Mouse (Mus musculus): ENCODE measurements around the gene Gif. TPM values are rescaled to one million over a fixed set of nuclear protein-coding genes. Genes with fewer than 3 reads are reported as not detected.

The Gif gene
- polyA plus RNA-seq, 1 experiment, result not detected

DNA sequence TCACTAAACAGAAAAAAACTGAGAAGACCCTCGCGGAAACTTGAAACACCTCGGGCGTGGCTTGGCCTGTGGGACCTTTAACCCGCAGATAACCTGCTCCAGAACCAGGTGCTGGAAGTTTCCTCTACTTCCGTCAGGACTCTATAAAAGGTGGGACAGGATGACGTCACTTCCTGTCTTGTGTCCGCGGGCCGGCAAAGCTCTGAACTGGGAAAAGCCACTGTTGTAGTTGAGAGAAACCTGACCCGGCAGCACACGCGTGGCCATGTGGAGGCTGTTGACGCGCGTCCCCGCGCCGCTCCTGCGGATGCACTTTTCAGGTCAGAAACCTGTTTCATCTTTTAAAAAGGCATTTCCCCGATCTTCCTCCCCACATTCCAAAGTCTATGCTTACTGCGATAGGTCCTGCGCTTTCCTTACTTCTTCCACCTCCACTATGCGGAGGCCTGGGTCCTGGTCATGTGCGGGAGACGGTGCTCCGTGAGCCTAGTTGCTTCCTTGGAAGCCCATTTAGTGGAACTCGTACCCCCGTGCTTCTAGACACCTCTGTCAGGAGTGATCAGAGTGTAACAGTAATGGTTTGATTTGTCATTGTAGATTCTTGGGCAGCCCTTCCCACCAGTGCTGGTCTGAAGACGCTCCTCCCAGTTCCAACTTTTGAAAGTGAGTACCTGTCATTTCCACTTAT is 23.0 kb downstream of the Gif start, which contains the start of gene Mrpl16:
Gene Mrpl16 (plus strand): TSS at position 187 of the 688 bp plus-strand sequence.
- Histone ChIP-seq H3K4me1 (ENCODE audit: control insufficient read depth, insufficient read depth, low read length) (peaks cover 7% of the 10 kb centered on the region; the same call in 1 of the 2 replicates), H3K27ac (ENCODE audit: insufficient read depth, low read depth, low read length) (peak within 1 kb of the TSS; percentile 26; the same call in 1 of the 2 replicates), H3K27me3 (replicated peaks; ENCODE audit: control insufficient read depth, insufficient read depth, low read length) (no peaks in the 10 kb centered on the region), H3K36me3 (ENCODE audit: control insufficient read depth, insufficient read depth, low read length) (0 out of 2 replicates have a peak, but pooled peaks cover 3% of the 10 kb centered on the region), H3K4me3 (ENCODE audit: insufficient read depth, low read depth, low read length) (peak within 1 kb of the TSS; percentile 68)
- under 1% methylated on average over 30 of the region's 30 CpGs for WGBS
- TF ChIP-seq CTCF (conservative IDR thresholded peaks at IDR 0.05; ENCODE audit: insufficient read depth, insufficient read length, low read depth, low read length), result no peak
- TF ChIP-seq POLR2A (IDR thresholded peaks at IDR 0.05; ENCODE audit: low read depth, low read length), result no peak
- DNase-seq, result peak; percentile 94

DNA sequence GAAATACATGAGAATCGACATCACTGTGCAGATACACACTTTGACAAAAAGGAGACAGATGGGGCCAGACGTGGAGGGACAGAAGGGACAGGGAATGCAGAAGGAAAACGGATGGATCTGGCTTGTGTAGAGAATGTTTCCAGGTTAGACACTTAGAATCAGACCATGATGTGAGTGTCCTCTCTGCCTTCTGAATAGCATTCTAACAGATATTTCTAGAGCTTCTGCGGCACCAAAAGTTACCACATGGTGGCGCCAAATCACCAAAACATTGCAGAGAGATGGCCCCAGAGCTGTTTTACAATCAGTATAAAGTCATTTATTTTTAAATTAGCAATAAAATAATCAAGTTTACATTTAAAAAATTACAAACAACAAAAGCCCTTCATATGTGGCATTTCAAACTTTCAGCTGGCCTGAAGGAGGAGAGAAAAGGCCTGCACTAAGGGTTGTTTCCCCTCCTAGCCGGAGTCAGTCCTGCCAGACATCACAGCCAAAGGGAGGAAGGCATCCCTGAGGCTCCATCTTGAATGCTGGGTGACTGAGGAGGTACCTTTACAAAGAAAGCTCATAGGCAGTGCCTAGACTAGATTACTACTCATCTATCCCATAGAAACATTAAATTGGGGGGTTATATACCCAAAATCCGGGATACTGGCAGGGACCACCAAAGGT is 30.0 kb downstream of the Gif start:
- DNase-seq, result peak; percentile 68
- Histone ChIP-seq H3K4me3 (ENCODE audit: insufficient read depth, low read depth, low read length) (no peak overlapping the region), H3K27me3 (replicated peaks; ENCODE audit: control insufficient read depth, insufficient read depth, low read length) (no peaks in the 10 kb centered on the region), H3K4me1 (ENCODE audit: control insufficient read depth, insufficient read depth, low read length) (no peaks in the 10 kb centered on the region), H3K27ac (ENCODE audit: insufficient read depth, low read depth, low read length) (no peak overlapping the region), H3K36me3 (ENCODE audit: control insufficient read depth, insufficient read depth, low read length) (peaks cover 4% of the 10 kb centered on the region)
- WGBS, result 62% methylated on average over 7 of the region's 7 CpGs
- TF ChIP-seq CTCF (conservative IDR thresholded peaks at IDR 0.05; ENCODE audit: insufficient read depth, insufficient read length, low read depth, low read length) (peak; percentile 58), POLR2A (IDR thresholded peaks at IDR 0.05; ENCODE audit: low read depth, low read length) (no peak)

DNA sequence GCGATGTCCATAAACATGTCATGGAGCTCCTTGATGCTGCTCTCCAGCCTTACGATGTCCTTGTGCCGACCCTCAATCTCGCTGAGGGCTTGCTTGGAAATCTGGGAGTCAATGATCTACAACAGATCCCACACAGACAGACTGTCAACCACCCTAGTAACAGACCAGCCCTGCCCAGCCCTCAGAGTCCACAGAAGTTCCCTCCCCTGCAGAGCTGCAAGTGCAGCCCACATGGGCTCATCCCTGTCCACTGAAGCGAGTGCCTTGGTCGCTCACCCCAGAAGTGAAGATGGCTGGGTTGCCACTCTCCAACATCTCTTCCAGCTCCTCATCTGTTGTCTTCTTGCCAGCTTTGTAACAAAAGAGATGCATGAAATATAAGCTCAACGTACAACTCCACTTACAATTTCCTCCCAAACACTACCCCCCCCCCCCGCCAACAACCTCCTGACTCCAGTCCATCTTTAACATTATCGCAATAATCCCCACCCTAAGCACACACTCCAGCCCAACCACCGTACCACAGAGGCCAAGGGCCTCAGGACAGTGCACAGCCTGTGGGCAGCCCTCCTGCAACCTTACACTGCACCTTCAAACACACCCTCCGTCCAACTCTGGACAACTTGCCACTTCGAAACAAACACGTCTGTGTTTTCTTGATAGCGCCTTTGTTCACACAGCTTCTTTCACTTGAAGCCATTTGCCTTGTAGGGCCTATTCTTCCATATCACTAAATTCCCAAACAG is 38.2 kb downstream of the Gif start:
- H3K4me1 ChIP-seq (ENCODE audit: control insufficient read depth, insufficient read depth, low read length), result no peaks in the 10 kb centered on the region
- peaks cover 6% of the 10 kb centered on the region for H3K36me3 ChIP-seq (ENCODE audit: control insufficient read depth, insufficient read depth, low read length)
- 83% methylated on average over 14 of the region's 14 CpGs for WGBS
- no peak overlapping the region for H3K27ac ChIP-seq (ENCODE audit: insufficient read depth, low read depth, low read length)
- no peak for TF ChIP-seq POLR2A (IDR thresholded peaks at IDR 0.05; ENCODE audit: low read depth, low read length)
- H3K4me3 ChIP-seq (ENCODE audit: insufficient read depth, low read depth, low read length), result no peak overlapping the region
- H3K27me3 ChIP-seq (replicated peaks; ENCODE audit: control insufficient read depth, insufficient read depth, low read length), result no peaks in the 10 kb centered on the region
- no peak for DNase-seq

DNA sequence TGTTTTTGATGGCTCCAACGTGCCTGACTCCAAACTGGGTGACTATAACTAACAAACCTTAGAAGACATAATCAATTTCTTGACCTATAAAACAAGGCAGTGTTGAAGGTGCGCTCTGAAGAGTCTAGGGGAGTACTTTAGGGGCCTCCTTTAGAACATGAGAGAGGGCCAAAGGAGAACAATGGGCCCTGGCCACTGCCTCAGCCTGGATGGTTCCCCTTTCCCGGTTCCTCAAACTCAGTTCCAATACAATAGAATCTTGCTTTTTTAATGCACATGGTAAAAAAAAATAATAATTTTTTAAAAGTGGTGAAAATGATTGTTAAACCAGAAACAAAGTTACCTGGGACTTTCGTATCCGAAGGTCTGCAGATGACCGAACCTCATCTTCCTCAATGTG is 40.5 kb downstream of the Gif start:
- Histone ChIP-seq H3K27me3 (replicated peaks; ENCODE audit: control insufficient read depth, insufficient read depth, low read length) (no peaks in the 10 kb centered on the region), H3K36me3 (ENCODE audit: control insufficient read depth, insufficient read depth, low read length) (peaks cover 9% of the 10 kb centered on the region), H3K4me1 (ENCODE audit: control insufficient read depth, insufficient read depth, low read length) (no peaks in the 10 kb centered on the region), H3K27ac (ENCODE audit: insufficient read depth, low read depth, low read length) (no peak overlapping the region), H3K4me3 (ENCODE audit: insufficient read depth, low read depth, low read length) (no peak overlapping the region)
- TF ChIP-seq CTCF (conservative IDR thresholded peaks at IDR 0.05; ENCODE audit: insufficient read depth, insufficient read length, low read depth, low read length) (no peak), POLR2A (IDR thresholded peaks at IDR 0.05; ENCODE audit: low read depth, low read length) (no peak)
- DNase-seq, result no peak
- 92% methylated on average over 6 of the region's 6 CpGs for WGBS

DNA sequence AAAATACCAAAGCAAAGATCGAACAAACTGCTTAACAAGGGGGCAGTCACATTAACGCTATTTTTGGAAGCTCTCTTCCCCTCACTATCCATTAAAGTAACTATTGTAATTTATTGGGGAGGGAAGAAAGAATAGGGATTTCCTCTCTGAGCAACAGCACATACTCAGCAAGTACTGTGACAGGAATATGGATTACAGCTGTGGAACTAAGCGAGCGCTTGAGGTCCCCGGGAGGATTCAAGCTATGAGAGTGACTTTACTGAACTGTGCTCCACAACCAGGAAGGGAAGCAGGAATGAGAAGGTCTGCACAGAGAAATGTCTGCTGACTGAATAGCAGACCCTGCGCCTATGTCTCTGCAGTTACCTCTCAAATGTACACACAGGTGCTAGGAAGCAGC is 41.5 kb downstream of the Gif start:
- TF ChIP-seq CTCF (conservative IDR thresholded peaks at IDR 0.05; ENCODE audit: insufficient read depth, insufficient read length, low read depth, low read length) (no peak), POLR2A (IDR thresholded peaks at IDR 0.05; ENCODE audit: low read depth, low read length) (no peak)
- Histone ChIP-seq H3K4me1 (ENCODE audit: control insufficient read depth, insufficient read depth, low read length) (no peaks in the 10 kb centered on the region), H3K36me3 (ENCODE audit: control insufficient read depth, insufficient read depth, low read length) (peaks cover 9% of the 10 kb centered on the region), H3K4me3 (ENCODE audit: insufficient read depth, low read depth, low read length) (no peak overlapping the region), H3K27me3 (replicated peaks; ENCODE audit: control insufficient read depth, insufficient read depth, low read length) (no peaks in the 10 kb centered on the region), H3K27ac (ENCODE audit: insufficient read depth, low read depth, low read length) (no peak overlapping the region)
- WGBS, result 47% methylated on average over 6 of the region's 6 CpGs
- no peak for DNase-seq

DNA sequence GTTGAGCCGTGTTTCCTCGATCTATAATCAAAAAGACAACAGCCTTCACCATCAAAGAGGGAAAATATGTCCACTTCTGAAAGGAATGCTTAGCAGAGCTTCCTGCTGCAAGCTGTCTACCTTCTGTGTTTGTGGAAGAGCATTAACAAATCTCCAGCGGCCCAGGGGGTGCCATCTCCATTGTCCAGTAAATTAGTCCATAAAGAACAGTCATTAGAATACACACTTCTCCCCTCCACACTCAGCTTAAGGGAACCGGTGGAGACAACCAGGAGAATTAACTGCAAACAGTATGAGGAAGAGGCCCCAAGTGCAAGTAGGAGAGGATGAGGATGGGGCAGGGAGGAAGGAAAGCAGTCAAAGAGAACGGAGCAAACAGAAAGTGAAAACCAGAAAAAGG is 44.5 kb downstream of the Gif start:
- Histone ChIP-seq H3K4me1 (ENCODE audit: control insufficient read depth, insufficient read depth, low read length) (no peaks in the 10 kb centered on the region), H3K4me3 (ENCODE audit: insufficient read depth, low read depth, low read length) (no peak overlapping the region), H3K27ac (ENCODE audit: insufficient read depth, low read depth, low read length) (no peak overlapping the region), H3K36me3 (ENCODE audit: control insufficient read depth, insufficient read depth, low read length) (peaks cover 7% of the 10 kb centered on the region), H3K27me3 (replicated peaks; ENCODE audit: control insufficient read depth, insufficient read depth, low read length) (no peaks in the 10 kb centered on the region)
- 74% methylated on average over 5 of the region's 5 CpGs for WGBS
- DNase-seq, result no peak
- TF ChIP-seq CTCF (conservative IDR thresholded peaks at IDR 0.05; ENCODE audit: insufficient read depth, insufficient read length, low read depth, low read length), result no peak
- TF ChIP-seq POLR2A (IDR thresholded peaks at IDR 0.05; ENCODE audit: low read depth, low read length), result no peak
